ENCODE assay signal across 12 mouse cellular contexts in genomic region chrX:135209773-135210435, GRCm38 (mm10). TPM values are rescaled to one million over a fixed set of nuclear protein-coding genes. Genes with fewer than 3 reads are reported as not detected.
A peak's percentile ranks its signal among the peaks of the same experiment; 100 is the strongest.
DNase-seq lines count a peak whose midpoint lies in the region; ATAC-seq and TF ChIP-seq lines count a peak whose summit lies in the region.
"Not testable (repeated sequence)": the region's sequence is repeated elsewhere in the genome, so short reads cannot be mapped to it uniquely, and the experiment has no call there.
"Had no signal": no experiment of that assay in that cellular context is flagged by ENCODE, and none has a peak within 500 bp of the region (broad histone marks: within the 10 kb centered on the region; RNA-seq: fewer than 3 reads in every experiment).

No protein-coding gene starts in this region.

- intact Hi-C loops in left cerebral cortex, postnatal 4 days (cut with DNase I), result not testable (repeated sequence)

- H3K36me3 ChIP-seq in forebrain, embryonic 14.5 days (ENCODE audit: control insufficient read depth, insufficient read depth, low read length); heart, embryonic 16.5 days (ENCODE audit: control insufficient read depth, insufficient read depth); kidney, embryonic 14.5 days (ENCODE audit: control insufficient read depth, insufficient read depth, low read length); midbrain, embryonic 11.5 days (ENCODE audit: control insufficient read depth, insufficient read depth, low read length): not testable (repeated sequence)

- H3K4me3 ChIP-seq in cortical plate, adult 2 months (ENCODE audit: insufficient read depth, low read length), result peak overlapping the region; percentile 52
- peak overlapping the region; percentile 37 for H3K4me3 ChIP-seq in forebrain, embryonic 14.5 days (ENCODE audit: low read depth, low read length)
- H3K4me3 ChIP-seq in heart, embryonic 16.5 days (ENCODE audit: low read length), result peak overlapping the region; percentile 42
- peak overlapping the region; percentile 19 for H3K4me3 ChIP-seq in kidney, embryonic 14.5 days (ENCODE audit: low read length)
- H3K4me3 ChIP-seq in midbrain, embryonic 11.5 days (ENCODE audit: low read depth, low read length), result peak overlapping the region; percentile 34

- ATAC-seq in forebrain, embryonic 14.5 days, result peak; percentile 40
- not testable (repeated sequence) for ATAC-seq in heart, embryonic 16.5 days (replicated peaks; ENCODE audit: extremely low read depth, insufficient read depth, low FRiP score)
- peak; percentile 39; the same call in 1 of the 2 replicates for ATAC-seq in kidney, embryonic 14.5 days (ENCODE audit: low FRiP score, low TSS enrichment)
- ATAC-seq in midbrain, embryonic 11.5 days (ENCODE audit: low FRiP score), result peak; percentile 71

- not testable (repeated sequence) for H3K9me3 ChIP-seq in forebrain, embryonic 14.5 days (replicated peaks; ENCODE audit: control insufficient read depth, low read length); heart, embryonic 16.5 days (replicated peaks; ENCODE audit: control insufficient read depth, low read length); kidney, embryonic 14.5 days (ENCODE audit: control insufficient read depth, low read length); midbrain, embryonic 11.5 days (ENCODE audit: control insufficient read depth, low read length)

- H3K27me3 ChIP-seq in forebrain, embryonic 14.5 days (replicated peaks; ENCODE audit: control insufficient read depth, insufficient read depth, low read length); heart, embryonic 16.5 days (ENCODE audit: control insufficient read depth, insufficient read depth, low read length); kidney, embryonic 14.5 days (ENCODE audit: control insufficient read depth, insufficient read depth, low read length); midbrain, embryonic 11.5 days (ENCODE audit: control insufficient read depth, insufficient read depth, low read length): not testable (repeated sequence)

- 0 out of 2 replicates have a peak overlapping the region, but pooled peaks have one; percentile 8 for H3K27ac ChIP-seq in cortical plate, adult 2 months (ENCODE audit: insufficient read depth, low read length)
- not testable (repeated sequence) for H3K27ac ChIP-seq in forebrain, embryonic 14.5 days (ENCODE audit: low read depth, low read length); heart, embryonic 16.5 days (ENCODE audit: low read length); kidney, embryonic 14.5 days (ENCODE audit: low read depth, low read length); midbrain, embryonic 11.5 days (ENCODE audit: low read depth, low read length)

- peak overlapping the region; percentile 57 for H3K4me2 ChIP-seq in forebrain, embryonic 14.5 days (ENCODE audit: low read length)
- peak overlapping the region; percentile 60 for H3K4me2 ChIP-seq in heart, embryonic 16.5 days (ENCODE audit: low read depth, low read length)
- H3K4me2 ChIP-seq in kidney, embryonic 14.5 days (replicated peaks; ENCODE audit: low read depth, low read length), result peak overlapping the region; percentile 44
- peak overlapping the region; percentile 58 for H3K4me2 ChIP-seq in midbrain, embryonic 11.5 days

- 40% methylated on average over 19 of the region's 21 CpGs for WGBS in forebrain, embryonic 14.5 days
- WGBS in heart, embryonic 16.5 days, result 25% methylated on average over 21 of the region's 21 CpGs
- WGBS in kidney, embryonic 14.5 days, result 34% methylated on average over 20 of the region's 21 CpGs
- 33% methylated on average over 20 of the region's 21 CpGs for WGBS in midbrain, embryonic 11.5 days

- TF ChIP-seq POLR2A in cortical plate, adult 2 months (IDR thresholded peaks at IDR 0.05; ENCODE audit: extremely low read depth, insufficient read depth, low read length), result not testable (repeated sequence)

- TF ChIP-seq CTCF in cortical plate, adult 2 months (IDR thresholded peaks at IDR 0.05; ENCODE audit: extremely low read depth, insufficient read depth, low read length), result not testable (repeated sequence)

- not testable (repeated sequence) for H3K4me1 ChIP-seq in cortical plate, adult 2 months (ENCODE audit: control insufficient read depth, insufficient read depth, low read length); forebrain, embryonic 14.5 days (ENCODE audit: control insufficient read depth, insufficient read depth, low read length); heart, embryonic 16.5 days (ENCODE audit: control insufficient read depth, insufficient read depth, low read length); kidney, embryonic 14.5 days (ENCODE audit: control insufficient read depth, insufficient read depth, low read length); midbrain, embryonic 11.5 days (ENCODE audit: control insufficient read depth, insufficient read depth, low read length)

- peak; percentile 0 for DNase-seq in Muller cell, postnatal 12 days (ENCODE audit: inconsistent ontology term)
- DNase-seq in forebrain, embryonic 14.5 days (ENCODE audit: low spot score), result peak; percentile 11
- DNase-seq in left cerebral cortex, postnatal 4 days, result peak; percentile 12
- peak; percentile 85 for DNase-seq in midbrain, embryonic 11.5 days (ENCODE audit: low spot score, missing footprints)
- DNase-seq in right cerebral cortex, adult 18-20 months, result peak; percentile 15

- H3K9ac ChIP-seq in forebrain, embryonic 14.5 days (ENCODE audit: low read length), result peak overlapping the region; percentile 60
- H3K9ac ChIP-seq in heart, embryonic 16.5 days (ENCODE audit: low read length); kidney, embryonic 14.5 days (ENCODE audit: low read depth, low read length): not testable (repeated sequence)
- H3K9ac ChIP-seq in midbrain, embryonic 11.5 days (ENCODE audit: low read length), result peak overlapping the region; percentile 30; the same call in 1 of the 2 replicates

RNA-seq across cellular contexts. Expression of gene Tceal6, which starts 0.6 kb away (rescaled TPM):
- 131 and 146 TPM in 2 replicates for polyA plus RNA-seq in cortical plate, adult 2 months (2012; rRNA removed)
- 9.0 and 12.8 TPM in 2 replicates for polyA plus RNA-seq in forebrain, embryonic 14.5 days (2014; fragmentation: Nextera tagmentation; extraction: Ambion mirVana)
- 0.95 and 1.9 TPM in 2 replicates for polyA plus RNA-seq in heart, embryonic 16.5 days (2015; fragmentation: Nextera tagmentation; extraction: Ambion mirVana)
- not detected in 2 replicates for polyA plus RNA-seq in kidney, embryonic 14.5 days (2014; fragmentation: Nextera tagmentation; extraction: Ambion mirVana)
- total RNA-seq in left cerebral cortex, postnatal 4 days (2021), result 10 to 100 TPM; 42.9 to 56.5 TPM
- 0.90 and 1.4 TPM in 2 replicates for polyA plus RNA-seq in midbrain, embryonic 11.5 days (2014; fragmentation: Nextera tagmentation; extraction: Ambion mirVana)
- total RNA-seq: heart, adult 2 months had no signal
- polyA plus RNA-seq: kidney, adult 2 months had no signal

RNA-seq across cellular contexts. Expression of gene Gm15023, which starts 32.5 kb away (rescaled TPM):
- polyA plus RNA-seq in cortical plate, adult 2 months (2012; rRNA removed), result 0.02 TPM in 1 of 2 replicates, not detected in the other
- polyA plus RNA-seq in forebrain, embryonic 14.5 days (2014; fragmentation: Nextera tagmentation; extraction: Ambion mirVana), result not detected in 2 replicates
- polyA plus RNA-seq in heart, embryonic 16.5 days (2015; fragmentation: Nextera tagmentation; extraction: Ambion mirVana), result not detected in 2 replicates
- polyA plus RNA-seq in kidney, embryonic 14.5 days (2014; fragmentation: Nextera tagmentation; extraction: Ambion mirVana), result not detected in 2 replicates
- total RNA-seq in left cerebral cortex, postnatal 4 days (2021), result not detected
- polyA plus RNA-seq in midbrain, embryonic 11.5 days (2014; fragmentation: Nextera tagmentation; extraction: Ambion mirVana), result not detected in 2 replicates
- total RNA-seq: adrenal gland, adult 8-10 months; heart, adult 2 months; layer of hippocampus, postnatal 36 days had no signal
- polyA plus RNA-seq: heart, adult 2 months; kidney, adult 2 months had no signal

Comparison
In these comparisons a context has a peak if more than half of its experiments do, and no peak if none do; other contexts are left out.
1. DNase-seq: peak in every context shown above with its lines; median percentile 85 in midbrain, embryonic 11.5 days; 15 in right cerebral cortex, adult 18-20 months; 12 in left cerebral cortex, postnatal 4 days; 11 in forebrain, embryonic 14.5 days; 0 in Muller cell, postnatal 12 days.